ENCODE assay signal across 12 mouse cellular contexts in the genomic region with DNA sequence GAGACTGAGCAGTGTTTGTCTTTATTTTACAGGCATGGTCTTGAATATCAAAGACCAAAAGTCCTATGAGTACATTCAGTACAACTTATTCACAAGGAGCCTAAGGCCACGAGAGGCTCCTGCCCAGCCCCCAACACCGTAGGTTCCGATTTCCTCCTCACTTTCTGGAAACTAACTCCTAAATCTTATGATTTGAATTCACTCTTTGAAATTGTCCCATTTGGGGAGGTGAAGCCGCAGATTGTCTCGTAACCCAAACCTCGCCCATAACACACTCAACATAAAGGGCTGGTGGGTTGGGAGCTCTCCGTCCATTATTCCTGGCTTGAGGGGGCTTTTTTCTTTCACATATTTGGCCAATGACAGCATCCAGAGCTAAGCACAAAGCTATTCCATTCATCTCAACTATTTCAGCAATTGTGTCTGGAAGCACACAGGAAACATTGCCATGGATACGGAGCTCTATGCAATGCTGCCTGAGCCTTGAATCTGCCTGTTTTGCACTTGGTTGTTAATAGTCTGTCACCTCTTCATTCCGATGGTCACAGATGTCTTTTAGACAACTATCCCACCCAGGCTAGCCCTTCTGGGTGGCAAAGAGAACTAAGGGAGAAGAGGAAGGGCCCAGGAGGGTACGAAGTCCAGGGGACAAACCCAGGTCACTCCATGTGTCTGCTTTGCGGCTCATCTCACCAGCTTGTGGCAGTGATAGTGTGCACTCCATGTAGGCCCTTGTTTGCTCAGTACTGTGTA.
DNase-seq lines count a peak whose midpoint lies in the region; ATAC-seq and TF ChIP-seq lines count a peak whose summit lies in the region.
"Had no signal": no experiment of that assay in that cellular context is flagged by ENCODE, and none has a peak within 500 bp of the region (broad histone marks: within the 10 kb centered on the region; RNA-seq: fewer than 3 reads in every experiment).

No protein-coding gene starts in this region.

- no peak overlapping the region for H3K4me3 ChIP-seq in kidney, embryonic 16.5 days (ENCODE audit: low read length)
- H3K4me3 ChIP-seq in hindbrain, embryonic 13.5 days = no peak overlapping the region
- no peak overlapping the region for H3K4me3 ChIP-seq in midbrain, postnatal 0 days (ENCODE audit: low read depth, low read length)

- ATAC-seq in kidney, embryonic 16.5 days (ENCODE audit: low FRiP score, low TSS enrichment) = no peak
- ATAC-seq in hindbrain, embryonic 13.5 days (ENCODE audit: low FRiP score) = peak; percentile 19; the same call in 1 of the 2 replicates
- 0 out of 2 replicates have a peak, but pooled peaks have one; percentile 47 for ATAC-seq in midbrain, postnatal 0 days (ENCODE audit: low FRiP score)
- ATAC-seq in activated CD4-positive, CD25-positive, alpha-beta regulatory T cell, adult 4 months = no peak

- 49% methylated on average over 11 of the region's 11 CpGs for WGBS in kidney, embryonic 16.5 days
- 11% methylated on average over 11 of the region's 11 CpGs for WGBS in hindbrain, embryonic 13.5 days
- 15% methylated on average over 11 of the region's 11 CpGs for WGBS in midbrain, postnatal 0 days

- no peak for TF ChIP-seq CTCF in midbrain, postnatal 0 days (IDR thresholded peaks at IDR 0.05)

- H3K9me3 ChIP-seq in kidney, embryonic 16.5 days (ENCODE audit: low read length) = no peaks in the 10 kb centered on the region
- no peaks in the 10 kb centered on the region for H3K9me3 ChIP-seq in hindbrain, embryonic 13.5 days
- H3K9me3 ChIP-seq in midbrain, postnatal 0 days (ENCODE audit: low read length) = no peaks in the 10 kb centered on the region
- H3K9me3 ChIP-seq: G1E had no signal

- no peaks in the 10 kb centered on the region for H3K36me3 ChIP-seq in kidney, embryonic 16.5 days (ENCODE audit: insufficient read depth, low read length)
- no peaks in the 10 kb centered on the region for H3K36me3 ChIP-seq in hindbrain, embryonic 13.5 days
- no peaks in the 10 kb centered on the region for H3K36me3 ChIP-seq in midbrain, postnatal 0 days (ENCODE audit: insufficient read depth, low read length)
- H3K36me3 ChIP-seq: G1E had no signal

- H3K9ac ChIP-seq in kidney, embryonic 16.5 days (replicated peaks; ENCODE audit: low read length) = 0 out of 2 replicates have a peak overlapping the region, but pooled peaks have one; percentile 20
- H3K9ac ChIP-seq in hindbrain, embryonic 13.5 days = no peak overlapping the region; the same call in 1 of the 2 replicates
- no peak overlapping the region for H3K9ac ChIP-seq in midbrain, postnatal 0 days (replicated peaks; ENCODE audit: low read length, poor library complexity, severe bottlenecking)

- no peak for DNase-seq in kidney, postnatal 14 days
- peak; percentile 90 for DNase-seq in embryo, embryonic 10.5 days (ENCODE audit: low spot score)
- DNase-seq in midbrain, postnatal 0 days (ENCODE audit: low spot score) = peak; percentile 74
- DNase-seq in spleen, postnatal 14 days (ENCODE audit: low spot score in 2 of 2) = no peak
- DNase-seq in adrenal gland, postnatal 4 days (ENCODE audit: low spot score in 2 of 2) = no peak
- DNase-seq: cerebellum, adult 9-11 months; lung, postnatal 10 days; right cerebral cortex, postnatal 4 days had no signal

- H3K4me2 ChIP-seq in kidney, embryonic 16.5 days (replicated peaks; ENCODE audit: low read depth, low read length) = no peak overlapping the region
- no peak overlapping the region for H3K4me2 ChIP-seq in hindbrain, embryonic 13.5 days
- no peak overlapping the region for H3K4me2 ChIP-seq in midbrain, postnatal 0 days (ENCODE audit: low read depth, low read length, poor library complexity, severe bottlenecking)

- H3K27me3 ChIP-seq in kidney, embryonic 16.5 days (ENCODE audit: insufficient read depth, low read length) = peaks cover 14% of the 10 kb centered on the region
- H3K27me3 ChIP-seq in hindbrain, embryonic 13.5 days = peaks cover 18% of the 10 kb centered on the region
- 0 out of 2 replicates have a peak, but pooled peaks cover 3% of the 10 kb centered on the region for H3K27me3 ChIP-seq in midbrain, postnatal 0 days (ENCODE audit: insufficient read depth, low read length)

- H3K27ac ChIP-seq in kidney, embryonic 16.5 days (ENCODE audit: low read length) = peak overlapping the region; percentile 75
- peak overlapping the region; percentile 49 for H3K27ac ChIP-seq in hindbrain, embryonic 13.5 days
- peak overlapping the region; percentile 62; the same call in 1 of the 2 replicates for H3K27ac ChIP-seq in midbrain, postnatal 0 days (ENCODE audit: low read depth, low read length)

- H3K4me1 ChIP-seq in kidney, embryonic 16.5 days (ENCODE audit: insufficient read depth, low read length) = peaks cover 55% of the 10 kb centered on the region
- peaks cover 56% of the 10 kb centered on the region for H3K4me1 ChIP-seq in hindbrain, embryonic 13.5 days (replicated peaks)
- peaks cover 29% of the 10 kb centered on the region; the same call in 1 of the 2 replicates for H3K4me1 ChIP-seq in midbrain, postnatal 0 days (ENCODE audit: insufficient read depth, low read length)

Comparison
In these comparisons a context has a peak if more than half of its experiments do, and no peak if none do; other contexts are left out.
1. ATAC-seq: peak in hindbrain, embryonic 13.5 days (single experiment) and midbrain, postnatal 0 days (single experiment); none in kidney, embryonic 16.5 days (single experiment) and activated CD4-positive, CD25-positive, alpha-beta regulatory T cell, adult 4 months (single experiment).
2. DNase-seq: peak in embryo, embryonic 10.5 days (single experiment) and midbrain, postnatal 0 days (single experiment); none in kidney, postnatal 14 days (single experiment), spleen, postnatal 14 days (0 of 2) and adrenal gland, postnatal 4 days (0 of 2).
3. Peak in every context shown above with its lines, with median percentiles within 50 percentile points of each other: H3K27ac ChIP-seq.